Mouse (Mus musculus) ES-Bruce4 (cell line): ENCODE data around the gene Selp.

Experiments
- CTCF ChIP-seq: IDR thresholded peaks from one replicate; pipeline ENCODE4 v1.8.1; 2011; ENCODE audit warnings: low read depth, low read length
- EP300 ChIP-seq: IDR thresholded peaks from 2 replicates; pipeline ENCODE4 v1.6.1; 2011; ENCODE audit warnings: low read depth, low read length; ENCODE audit not compliant: insufficient read depth
- POLR2A ChIP-seq: IDR thresholded peaks from one replicate; pipeline ENCODE4 v1.8.1; 2011; ENCODE audit warnings: low read length; ENCODE audit not compliant: insufficient read depth

- TF ChIP-seq CTCF (no peak), POLR2A (no peak), EP300 (no peak)
Observed at GRCm38 (mm10) chr1:164110591-164111329, 4.3 kb upstream of the Selp start.
